Mouse (Mus musculus) heart, postnatal 10 days (tissue): Measurements from ENCODE around the gene Sesn1. TPM values are rescaled to one million over a fixed set of nuclear protein-coding genes. Genes with fewer than 3 reads are reported as not detected.
A peak's percentile ranks its signal among the peaks of the same experiment; 100 is the strongest.
"Not testable (repeated sequence)": the region's sequence is repeated elsewhere in the genome, so short reads cannot be mapped to it uniquely, and the experiment has no call there.

ENCODE experiments used
- DNase-seq, 2 experiments: peaks; one replicate each; pipeline ENCODE4 v3.0.0; 2021
- intact Hi-C: fragments of 180-260 bp; cut with DNase I; formaldehyde crosslinking; loops from one replicate; pipeline ENCODE4 v1.15.1; 2025
- total RNA-seq, 2 experiments: library from RNA; stranded (reverse); gene quantifications; 2 replicates each; pipeline ENCODE4 v1.2.3; 2021

Sesn1 gene
- total RNA-seq, 2 experiments from 2014 or later, result 52.8 to 110 TPM

DNA sequence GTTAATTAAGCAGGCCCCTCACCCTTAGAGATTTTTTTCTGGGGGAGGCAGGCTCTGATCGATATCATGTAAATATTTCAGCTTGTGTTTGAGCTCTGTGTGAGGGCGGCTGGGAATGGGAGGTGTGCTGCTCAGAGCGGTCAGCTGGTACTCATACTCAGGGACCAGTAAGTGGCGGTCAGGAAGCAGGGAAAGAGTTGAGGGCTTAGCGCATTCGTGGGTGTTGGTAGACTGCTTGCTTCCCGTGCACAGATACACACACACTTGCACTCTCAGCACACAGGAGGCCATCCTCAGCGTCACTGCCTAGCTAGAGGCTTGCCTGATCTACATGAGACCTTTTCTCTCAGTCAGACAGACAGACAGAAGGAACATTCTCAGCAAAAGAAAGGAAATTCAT, 91.7 kb downstream of the Sesn1 start:
- DNase-seq, result no peak
- intact Hi-C loops, result no loop called here

DNA sequence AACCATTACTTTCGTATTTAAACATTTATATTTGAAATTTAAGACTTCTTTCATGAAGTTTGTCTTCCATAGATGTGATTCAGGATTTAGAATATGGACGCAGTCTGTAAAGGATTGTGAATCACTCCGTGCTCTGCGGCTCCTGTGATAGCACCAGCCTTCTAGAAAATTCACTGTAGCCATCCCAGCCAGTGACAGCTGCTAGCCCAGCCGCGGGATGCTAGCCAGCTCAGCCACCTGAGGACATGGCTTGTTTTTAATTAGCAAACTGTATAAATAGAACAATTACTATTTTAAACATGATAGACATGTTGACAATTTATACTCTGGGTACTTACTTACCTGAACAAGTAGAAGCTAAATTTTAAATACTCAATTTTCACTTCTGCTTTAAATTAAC, 92.1 kb downstream of the Sesn1 start:
- DNase-seq, result peak; percentile 47 to 51
- intact Hi-C loops, result no loop called here

DNA sequence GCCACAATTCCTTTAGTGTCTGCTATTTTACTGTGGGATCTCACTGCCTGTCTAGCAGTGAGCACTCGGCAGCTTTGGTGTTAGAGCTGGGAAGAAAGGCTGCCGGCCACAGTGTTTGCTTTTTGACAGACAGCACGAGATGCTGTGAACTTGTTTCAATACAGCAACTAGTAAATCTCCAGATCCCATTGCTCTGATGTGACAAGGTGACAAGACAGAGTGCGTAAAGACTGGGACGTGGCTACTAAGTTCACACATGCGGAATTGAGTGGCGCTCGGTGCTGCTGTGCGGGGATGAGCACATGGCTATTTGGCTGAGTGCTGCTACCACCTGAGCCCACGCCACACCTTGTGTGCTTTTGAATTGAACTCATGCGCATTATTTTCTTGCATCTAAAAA, 97.7 kb downstream of the Sesn1 start:
- intact Hi-C loops, result no loop called here
- DNase-seq, result no peak

DNA sequence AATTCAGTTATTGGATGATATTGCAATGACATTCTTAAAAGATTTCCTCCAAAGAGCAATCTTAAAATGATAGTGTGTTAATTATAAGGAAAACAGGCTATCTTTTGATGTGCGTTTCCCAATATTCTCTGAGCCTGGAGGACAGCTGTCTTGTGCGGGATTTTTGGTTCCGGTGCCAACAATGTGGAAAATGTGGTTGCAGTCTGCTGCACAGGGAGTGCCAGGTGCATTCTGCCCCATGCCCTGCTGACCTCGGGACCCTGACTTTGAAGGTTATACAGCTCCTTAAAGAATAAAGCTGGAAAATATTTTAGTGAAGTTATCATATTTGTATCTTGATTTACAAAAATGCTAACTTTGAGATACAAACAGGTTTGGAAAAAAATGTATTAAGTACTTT, 98.2 kb downstream of the Sesn1 start:
- intact Hi-C loops, result no loop called here

DNA sequence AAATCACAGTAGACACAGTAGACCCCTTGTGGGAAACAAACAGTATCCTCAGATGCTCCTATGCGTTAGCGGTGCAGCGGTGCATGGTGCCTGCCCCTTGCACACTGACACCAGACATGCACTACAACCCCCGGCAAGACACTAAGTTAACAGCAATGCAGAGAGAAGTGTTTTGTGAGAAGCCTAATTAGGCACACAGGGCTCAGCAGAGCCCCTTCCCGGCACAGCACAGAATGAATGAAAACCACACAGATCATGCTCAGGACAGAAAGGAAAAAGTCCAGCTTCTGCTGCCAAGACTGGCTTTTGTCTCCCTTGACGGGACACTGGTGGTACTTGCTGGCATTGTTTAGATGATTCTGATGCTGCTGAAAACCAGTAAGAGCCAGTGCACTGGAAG, 99.2 kb downstream of the Sesn1 start:
- intact Hi-C loops, result no loop called here
- DNase-seq, result no peak

More for the DNA sequence above, 98.2 kb downstream of the Sesn1 start:
- no peak for DNase-seq

DNA sequence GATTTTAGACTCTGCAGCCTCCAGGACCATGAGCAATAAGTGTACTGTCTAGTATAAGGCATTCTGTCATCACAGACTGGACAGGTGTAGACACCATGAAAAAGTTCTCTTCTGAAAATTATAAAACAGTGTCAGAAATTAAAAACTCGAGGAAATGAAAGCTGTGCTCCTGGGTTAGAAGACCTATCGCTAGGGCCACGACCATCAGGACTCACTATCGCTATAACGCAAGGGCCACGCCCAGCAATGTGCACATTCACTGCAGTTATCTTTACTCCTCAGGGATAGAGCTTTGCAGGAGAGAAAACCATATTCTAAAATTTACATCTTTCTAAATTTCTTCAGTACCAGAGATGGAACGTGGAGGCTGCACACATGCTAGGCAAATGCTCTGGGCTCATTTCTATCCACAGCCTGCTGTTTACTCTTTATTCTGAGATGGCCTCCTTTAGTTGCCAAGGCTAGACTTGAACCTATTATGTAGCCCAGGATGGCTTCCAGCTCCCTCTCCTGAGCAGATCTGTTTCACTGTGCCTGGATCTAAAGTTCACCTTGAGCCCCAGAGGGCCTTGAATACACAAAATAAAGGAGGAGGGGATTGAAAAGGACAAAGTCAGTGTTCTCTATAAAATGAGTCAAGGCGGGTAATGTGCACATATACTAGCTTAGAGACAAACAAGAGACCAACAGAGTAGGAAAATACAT, 102.7 kb downstream of the Sesn1 start:
- intact Hi-C loops, result no loop called here
- no peak for DNase-seq

DNA sequence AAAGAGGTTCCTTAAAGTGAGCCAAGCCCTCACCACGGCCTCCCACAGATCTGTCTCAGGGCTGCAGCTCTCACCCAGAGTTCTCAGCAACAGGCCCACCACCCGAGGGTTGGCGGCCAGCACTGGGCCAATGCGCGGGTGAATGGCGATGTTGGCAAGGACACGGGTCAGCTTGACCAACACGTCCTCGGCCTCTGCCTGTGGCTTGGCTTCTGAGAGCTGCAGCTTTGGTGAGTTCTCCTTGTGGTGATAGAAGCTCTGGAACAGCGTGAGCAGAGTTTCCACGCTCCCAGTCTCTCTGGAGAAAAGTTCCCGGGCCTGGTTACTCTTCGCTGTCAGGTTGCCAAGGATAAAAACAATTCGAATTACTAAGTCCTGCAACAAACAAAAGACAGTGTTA, 117.0 kb downstream of the Sesn1 start:
- no peak for DNase-seq
- intact Hi-C loops, result no loop called here

DNA sequence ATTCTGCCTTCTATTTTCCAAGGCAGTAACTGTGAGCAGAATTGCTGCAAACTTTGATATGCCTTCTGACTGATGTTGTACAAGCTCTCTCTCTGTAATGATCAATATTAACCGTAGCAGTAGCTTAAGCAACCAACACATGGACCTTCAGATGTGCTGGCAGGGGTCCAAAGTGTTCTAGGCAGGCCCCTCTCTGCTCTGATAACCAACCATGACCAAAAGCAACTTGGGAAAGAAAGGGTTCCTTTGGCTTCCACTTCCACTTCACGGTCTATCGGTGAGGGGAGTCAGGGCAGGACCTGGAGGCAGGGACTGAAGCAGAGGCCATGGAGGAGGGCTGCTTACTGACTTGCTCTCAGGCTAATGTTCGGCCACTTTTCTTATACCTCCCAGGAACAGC, 121.2 kb downstream of the Sesn1 start:
- DNase-seq, result no peak
- intact Hi-C loops, result no loop called here

DNA sequence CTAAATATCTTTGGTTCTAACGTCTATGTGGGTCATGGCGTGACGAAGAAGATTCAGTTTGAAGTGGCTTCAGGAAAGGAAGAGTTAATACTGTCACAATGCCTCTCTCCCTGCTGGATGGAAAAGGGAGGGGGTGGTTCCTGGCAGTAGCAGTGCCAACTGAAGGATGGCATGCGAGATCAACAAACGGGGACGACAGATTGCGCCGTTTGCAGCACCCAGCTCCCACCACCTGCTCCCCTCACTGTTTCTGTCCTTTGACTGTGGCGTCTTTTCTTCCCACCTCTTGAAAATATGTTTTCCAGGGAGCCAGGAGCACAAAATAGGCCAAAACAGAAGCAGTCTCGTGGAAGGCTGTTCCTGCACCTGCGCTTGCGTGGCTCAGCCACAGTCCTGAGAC, 122.2 kb downstream of the Sesn1 start:
- peak; percentile 43 to 45 for DNase-seq

DNA sequence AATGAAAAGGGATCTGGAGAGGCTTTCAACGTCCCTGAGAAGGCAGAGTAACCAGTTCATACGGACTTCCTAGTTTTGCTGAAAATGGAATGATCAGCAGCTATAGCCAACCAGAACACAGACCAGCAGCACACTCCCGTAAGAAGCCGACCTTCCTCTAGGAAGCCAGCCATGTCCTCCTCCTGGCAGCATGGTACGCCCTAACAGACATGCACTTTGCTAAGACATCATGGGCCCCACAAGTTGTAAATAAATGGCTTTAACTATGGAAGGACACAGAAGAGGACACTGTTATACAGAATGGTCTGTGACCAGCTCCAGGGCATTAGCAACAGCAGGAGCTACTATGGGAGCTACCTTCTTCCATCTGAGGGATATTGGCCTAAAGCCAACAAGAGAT, 123.2 kb downstream of the Sesn1 start:
- peak; percentile 18 to 20 for DNase-seq
- intact Hi-C loops, result no loop called here

More for the DNA sequence above, 122.2 kb downstream of the Sesn1 start:
- intact Hi-C loops, result no loop called here

DNA sequence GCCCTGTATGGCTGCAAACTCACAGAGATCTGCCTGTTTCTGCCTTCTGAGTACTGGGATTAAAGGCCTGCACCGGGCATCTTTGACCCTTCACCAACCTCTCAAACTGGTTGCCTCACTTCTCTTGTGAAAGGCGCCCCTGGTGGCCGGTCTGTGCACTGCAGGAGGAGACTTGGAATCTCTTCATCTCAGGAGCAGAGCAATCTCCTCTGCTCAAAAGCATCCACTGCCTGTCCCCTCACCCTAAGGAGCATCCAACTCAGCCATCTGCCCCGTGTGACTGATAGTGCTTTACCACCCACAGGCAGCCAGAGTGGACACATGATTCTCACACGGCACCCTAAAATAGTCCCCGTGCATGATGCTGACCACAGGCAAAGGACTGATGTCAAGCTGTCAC, 123.8 kb downstream of the Sesn1 start:
- peak; percentile 73 to 82 for DNase-seq
- intact Hi-C loops, result no loop called here

DNA sequence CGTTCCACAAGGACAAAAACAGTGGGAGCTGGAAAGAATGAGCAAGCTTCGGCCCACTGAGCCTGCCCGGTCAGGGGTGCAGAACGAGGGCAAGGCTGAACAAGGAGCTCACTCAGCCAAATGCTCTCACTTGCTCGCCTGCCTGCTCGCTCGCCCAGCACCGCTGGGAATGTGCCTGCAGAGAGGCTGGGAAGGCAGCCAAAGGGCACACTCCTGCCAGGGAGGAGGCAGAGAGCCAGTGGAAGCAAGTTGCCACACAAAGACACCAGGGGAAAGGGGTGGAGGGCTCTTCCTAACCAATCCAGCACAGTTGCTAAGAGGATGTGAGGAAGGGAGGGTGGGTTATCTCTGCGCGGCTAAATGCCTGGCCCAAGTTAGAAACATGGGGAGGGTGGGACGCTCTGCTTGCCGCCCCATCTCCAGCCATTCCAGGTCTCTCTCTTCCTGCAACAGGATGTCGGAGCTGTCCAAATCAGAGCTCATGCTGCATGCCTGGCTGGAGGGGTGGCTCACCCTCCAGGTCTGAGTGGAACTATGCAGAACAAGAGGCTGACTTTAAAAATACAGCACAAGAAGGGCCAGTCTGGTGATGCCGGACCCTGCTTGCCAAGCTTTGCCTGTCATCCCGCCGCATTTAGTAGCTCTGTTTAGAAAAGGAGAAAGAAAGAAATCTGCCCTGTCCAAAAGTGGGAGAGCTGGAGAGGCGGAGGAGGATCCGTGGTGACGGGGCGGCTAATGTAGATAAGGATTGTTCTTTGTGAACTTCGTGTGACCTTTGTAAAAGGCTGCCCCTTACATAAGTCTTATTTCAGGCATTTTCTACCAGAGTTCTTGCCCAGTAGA, 125.1 kb downstream of the Sesn1 start:
- DNase-seq, result peak; percentile 95
- intact Hi-C loops, result loop anchor here (2.0 kb wide), 1 partner anchor 46 kb away; no protein-coding TSS in a partner anchor

DNA sequence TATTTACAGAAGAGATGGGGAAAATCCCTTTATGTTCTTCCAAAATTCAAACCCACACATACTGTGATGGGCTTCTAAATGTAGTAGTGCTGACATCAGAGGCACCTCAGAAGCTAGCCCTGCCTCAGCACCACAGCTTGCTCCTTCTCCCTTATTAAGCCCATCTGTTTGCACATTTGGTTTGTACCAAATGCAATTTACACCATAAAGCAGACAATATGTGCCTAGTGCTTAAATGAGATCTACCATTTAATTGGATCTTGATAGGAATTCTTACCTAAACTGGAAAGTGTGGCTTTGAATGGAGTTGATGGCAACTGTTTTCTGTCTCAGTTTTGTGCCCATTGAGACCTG, 125.7 kb downstream of the Sesn1 start:
- intact Hi-C loops, result loop anchor here (2.0 kb wide), 1 partner anchor 47 kb away; no protein-coding TSS in a partner anchor
- DNase-seq, result no peak

DNA sequence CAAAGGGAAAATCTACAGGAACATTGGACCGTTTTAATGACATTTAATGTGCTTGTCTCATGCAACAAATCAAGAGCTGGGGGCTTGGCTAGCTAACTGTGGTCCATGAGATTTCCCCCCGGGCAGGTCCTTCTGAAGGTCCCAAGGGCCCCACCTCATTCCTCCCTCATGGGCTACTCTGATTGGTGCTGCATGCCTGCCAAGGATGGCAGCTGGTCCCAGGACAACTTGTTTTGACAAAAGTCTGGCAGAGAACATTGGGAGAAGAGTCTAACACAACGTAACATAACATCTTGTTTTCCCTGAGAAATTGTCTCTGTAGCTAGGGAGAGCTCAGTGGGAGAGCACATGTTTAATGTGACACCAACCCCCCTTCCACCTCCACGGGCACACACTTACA, 126.4 kb downstream of the Sesn1 start:
- intact Hi-C loops, result no loop called here
- peak; percentile 65 to 67 for DNase-seq

DNA sequence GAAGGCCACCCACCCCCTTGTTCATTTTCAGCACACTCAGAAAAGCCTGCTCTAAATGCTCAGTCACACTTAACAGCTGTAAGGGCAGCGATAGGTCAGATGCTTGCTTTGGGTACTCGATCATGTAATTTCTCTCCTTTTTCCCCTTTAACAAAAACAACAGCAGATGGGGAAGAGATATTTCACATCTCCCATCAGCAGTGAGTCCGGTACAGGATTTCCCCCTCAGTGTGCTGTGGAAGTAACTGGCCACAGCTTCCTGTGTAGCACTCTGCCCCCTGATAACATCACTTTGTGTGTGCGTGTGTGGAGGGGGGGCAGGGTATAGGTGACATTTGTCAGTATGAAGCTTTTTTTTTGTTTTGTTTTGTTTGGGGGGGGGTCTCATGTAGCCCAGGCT, 127.4 kb downstream of the Sesn1 start:
- DNase-seq, result peak; percentile 35 to 37
- intact Hi-C loops, result no loop called here

DNA sequence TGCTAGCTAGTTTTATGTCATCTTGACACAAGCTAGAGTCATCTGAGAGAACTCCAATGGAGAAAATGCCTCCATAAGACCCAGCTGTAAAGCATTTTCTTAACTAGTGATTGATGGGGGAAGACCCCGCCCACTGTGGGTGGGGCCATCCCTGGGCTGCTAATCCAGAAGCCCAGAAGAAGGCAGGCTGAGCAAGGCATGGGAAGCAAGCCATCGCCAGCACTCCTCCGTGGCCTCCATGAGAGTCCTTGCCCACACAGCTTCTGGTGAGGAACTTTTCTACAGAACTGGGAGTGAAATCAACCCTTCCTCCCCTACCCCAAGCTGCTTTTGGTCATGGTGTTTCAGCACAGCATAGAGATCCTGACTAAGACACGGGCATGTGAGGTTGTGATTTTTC, 129.4 kb downstream of the Sesn1 start:
- intact Hi-C loops, result no loop called here
- no peak for DNase-seq

DNA sequence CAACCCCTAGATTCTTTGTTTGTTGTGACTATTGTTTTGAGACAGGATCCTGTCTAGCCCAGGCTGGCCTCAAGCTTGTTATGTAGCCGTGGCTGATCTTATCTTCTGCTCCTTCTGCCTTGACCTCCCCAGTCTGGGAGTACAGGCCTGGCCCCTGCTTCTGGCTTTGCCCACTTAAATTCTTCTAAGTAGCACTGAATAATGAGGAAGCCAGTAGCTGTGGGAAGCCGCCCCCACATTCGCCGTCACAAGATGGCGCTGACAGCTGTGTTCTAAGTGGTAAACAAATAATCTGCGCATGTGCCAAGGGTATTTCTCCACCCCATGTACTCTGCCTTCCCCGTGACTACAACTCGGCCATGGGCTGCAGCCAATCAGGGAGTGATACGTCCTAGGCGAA, 142.6 kb downstream of the Sesn1 start:
- DNase-seq, intact Hi-C loops: not testable (repeated sequence)

DNA sequence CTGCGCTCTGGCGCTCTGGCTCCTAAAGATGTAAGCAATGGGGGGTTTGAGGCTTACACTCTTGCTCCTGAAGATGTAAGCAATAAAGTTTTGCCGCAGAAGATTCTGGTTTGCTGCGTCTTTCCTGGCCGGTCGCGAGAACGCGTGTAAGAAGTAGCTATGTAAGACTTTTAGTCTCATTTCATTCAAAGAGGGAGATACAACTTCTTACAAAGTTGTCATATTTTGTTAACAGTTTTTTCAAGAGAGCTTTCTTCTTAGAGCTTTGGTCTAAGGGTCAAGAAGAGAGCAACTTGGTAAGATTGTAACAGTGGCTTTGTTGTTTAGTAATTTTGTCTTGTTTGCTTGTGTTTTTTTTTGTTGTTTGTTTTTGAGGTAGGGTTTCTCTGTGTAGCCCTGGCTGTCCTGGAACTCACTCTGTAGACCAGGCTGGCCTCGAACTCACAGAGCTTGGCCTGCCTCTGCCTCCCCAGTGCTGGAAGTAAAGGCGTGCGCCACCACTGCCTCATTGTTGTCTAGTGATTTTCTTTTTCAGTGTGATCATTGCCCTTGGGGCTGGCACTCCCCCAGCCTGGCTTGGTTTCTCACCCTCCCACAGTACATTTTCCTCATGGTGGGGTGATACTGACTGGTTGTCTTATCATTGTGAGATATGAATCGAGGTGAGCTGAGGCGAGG, 143.3 kb downstream of the Sesn1 start:
- intact Hi-C loops, result no loop called here
- DNase-seq, result no peak

DNA sequence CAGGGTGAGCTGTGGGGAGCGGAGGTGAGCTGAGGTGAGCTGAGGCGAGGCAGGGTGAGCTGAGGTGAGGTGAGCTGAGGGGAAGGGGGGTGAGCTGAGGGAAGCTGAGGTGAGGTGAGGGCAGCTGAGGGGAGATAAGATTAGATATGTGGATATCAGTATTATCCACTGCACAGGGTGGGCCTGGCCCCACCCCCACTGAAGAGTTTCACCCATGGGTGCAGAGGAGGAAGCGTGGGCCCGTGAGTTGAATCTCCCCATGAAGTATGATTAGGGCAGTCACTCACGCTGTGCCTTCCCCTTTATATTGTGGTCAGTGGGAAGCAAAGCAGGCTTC, 143.8 kb downstream of the Sesn1 start:
- no peak for DNase-seq
- intact Hi-C loops, result no loop called here

DNA sequence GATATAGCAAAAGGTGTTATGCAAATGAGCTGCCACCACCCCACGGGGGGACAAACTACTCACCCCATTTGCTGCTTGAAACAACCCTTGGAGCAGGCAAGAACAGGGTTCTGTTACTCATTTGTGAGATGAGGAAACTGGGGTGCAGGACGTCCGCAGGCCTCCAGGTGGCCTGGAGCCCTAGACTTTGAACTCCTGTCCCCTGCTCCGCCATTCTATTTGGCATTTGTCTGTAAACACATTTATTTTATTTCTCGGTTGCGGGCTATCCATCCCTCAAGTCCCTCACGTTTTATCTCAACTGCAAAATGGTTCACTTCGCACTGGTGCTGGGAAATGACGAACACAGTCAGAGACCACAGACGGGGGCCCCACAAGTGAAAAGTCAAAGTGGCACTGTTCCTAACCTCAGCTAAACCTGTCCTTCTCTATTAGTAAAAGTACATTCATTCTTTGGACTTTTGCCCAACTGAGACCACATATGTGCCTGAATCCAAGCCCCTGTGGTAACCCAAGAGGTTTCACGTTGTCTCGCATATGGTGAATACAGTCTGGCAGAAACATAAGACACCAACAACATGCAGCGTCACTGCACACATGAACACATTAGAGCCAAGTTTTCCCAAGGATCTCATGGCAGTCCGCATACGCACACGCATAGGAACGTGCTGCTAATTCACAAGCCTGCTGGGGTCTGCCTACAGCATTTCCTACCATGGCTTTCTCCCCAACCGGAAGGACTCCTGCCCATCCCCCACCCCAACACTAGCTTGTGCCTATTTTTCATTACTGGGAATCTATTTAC, 147.9 kb downstream of the Sesn1 start:
- no peak for DNase-seq
- intact Hi-C loops, result no loop called here
